Mouse (Mus musculus) hindbrain, postnatal 0 days (tissue): ENCODE results near the gene Abca5. TPM values are rescaled to one million over a fixed set of nuclear protein-coding genes. Genes with fewer than 3 reads are reported as not detected.

Experiments used
- ATAC-seq: fragments of 200-750 bp; cut with Nextera tagmentation; 2 replicates; pipeline ENCODE4 v1.8.0; 2017; ENCODE audit warnings: mild to moderate bottlenecking, moderate TSS enrichment, moderate library complexity
- DNase-seq: peaks from one replicate; pipeline ENCODE4 v3.0.0-alpha.2; 2015; ENCODE audit warnings: low spot score
- H3K27ac ChIP-seq: fragments of 300-500 bp; sonication (generic); 2 replicates; pipeline ENCODE4 v1.5.1; 2014; ENCODE audit warnings: mild to moderate bottlenecking
- H3K27me3 ChIP-seq: fragments of 300-500 bp; sonication (generic); 2 replicates; pipeline ENCODE4 v1.6.1; 2014; ENCODE audit warnings: low read length, mixed read lengths; ENCODE audit not compliant: insufficient read depth
- H3K36me3 ChIP-seq: fragments of 300-500 bp; sonication (generic); 2 replicates; pipeline ENCODE4 v1.6.1; 2014; ENCODE audit warnings: low read length, mixed read lengths; ENCODE audit not compliant: insufficient read depth
- H3K4me1 ChIP-seq: fragments of 300-500 bp; sonication (generic); 2 replicates; pipeline ENCODE4 v1.6.1; 2014; ENCODE audit warnings: antibody characterized with exemption, low read length, mixed read lengths; ENCODE audit not compliant: insufficient read depth
- H3K4me2 ChIP-seq: fragments of 300-500 bp; sonication (generic); 2 replicates; pipeline ENCODE4 v1.6.1; 2014; ENCODE audit warnings: low read depth, mild to moderate bottlenecking, low read length, moderate library complexity, mixed read lengths
- H3K4me3 ChIP-seq: fragments of 300-500 bp; sonication (generic); 2 replicates; pipeline ENCODE4 v1.5.1; 2014; ENCODE audit warnings: low read length
- H3K9ac ChIP-seq: fragments of 300-500 bp; sonication (generic); replicated peaks from 2 replicates; pipeline ENCODE4 v1.6.1; 2014; ENCODE audit warnings: mild to moderate bottlenecking, low read length, moderate library complexity, mixed read lengths
- H3K9me3 ChIP-seq: fragments of 300-500 bp; sonication (generic); 2 replicates; pipeline ENCODE4 v1.6.1; 2016; ENCODE audit warnings: low read length, mixed read lengths
- CTCF ChIP-seq: IDR thresholded peaks from 2 replicates; pipeline ENCODE4 v1.5.1; 2016; ENCODE audit warnings: antibody characterized with exemption, control low read depth, low read depth
- WGBS: fragments of 180-500 bp; shearing (Covaris S2); extraction: QIAGEN DNeasy Blood & Tissue Kit; methylation state at CpG from one replicate; pipeline ENCODE4 v1.1.7; 2014; 5-methylcytosine and 5-hydroxymethylcytosine counted together
- polyA plus RNA-seq: library from polyadenylated mRNA; unstranded; fragments of >200 nt; fragmentation: Nextera tagmentation; extraction: Ambion mirVana; gene quantifications from 2 replicates; pipeline ENCODE4 v1.2.1, GENCODE M21; 2015
- total RNA-seq: library from RNA; depleted of rRNA; stranded (reverse); fragments of >200 nt; gene quantifications from 2 replicates; pipeline ENCODE4 v1.2.3, GENCODE M21; 2014

Gene Abca5
- total and polyA plus RNA-seq, 2 experiments from 2014 or later = 15.9 to 26.3 TPM

DNA sequence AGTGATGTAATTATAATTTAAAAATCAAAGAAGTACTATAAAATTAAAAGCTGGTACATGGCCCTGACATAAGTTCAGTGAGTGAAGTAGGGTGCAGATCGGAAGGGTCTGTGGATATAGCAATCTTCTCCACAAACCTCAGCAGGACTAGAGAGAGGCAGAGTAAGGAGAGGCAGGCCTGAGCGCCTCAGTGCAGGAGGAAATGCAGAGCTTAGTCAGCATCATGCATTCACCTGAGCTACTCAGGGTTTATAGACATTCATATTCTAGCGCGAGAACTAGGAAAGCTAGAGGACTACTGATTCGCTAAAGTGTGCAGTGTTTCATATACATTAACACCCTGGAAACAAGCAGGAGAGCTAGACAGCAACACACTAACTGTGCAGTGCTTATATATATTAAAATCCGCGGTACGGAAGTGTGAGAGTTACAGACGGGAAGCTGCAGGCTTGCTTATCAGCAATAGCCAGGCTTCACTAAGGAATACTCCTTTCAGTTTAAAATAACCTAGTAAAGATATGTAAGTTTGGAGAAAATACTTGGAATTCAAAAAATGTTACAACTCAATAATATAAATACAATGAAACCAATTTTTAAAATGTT is 53.2 kb downstream of the Abca5 start:
- no peak overlapping the region for H3K4me2 ChIP-seq
- WGBS = 82% methylated on average over 9 of the region's 9 CpGs
- H3K36me3 ChIP-seq = no peaks in the 10 kb centered on the region
- H3K27ac ChIP-seq = no peak overlapping the region
- no peak overlapping the region for H3K4me3 ChIP-seq
- no peaks in the 10 kb centered on the region for H3K9me3 ChIP-seq
- ATAC-seq = no peak
- H3K27me3 ChIP-seq = no peaks in the 10 kb centered on the region
- no peak overlapping the region for H3K9ac ChIP-seq
- DNase-seq = no peak
- no peak for TF ChIP-seq CTCF
- H3K4me1 ChIP-seq = no peaks in the 10 kb centered on the region

- DNase-seq = no peak
- Histone ChIP-seq H3K9me3 (no peaks in the 10 kb centered on the region), H3K36me3 (peaks cover 3% of the 10 kb centered on the region; the same call in 1 of the 2 replicates), H3K4me2 (no peak overlapping the region), H3K9ac (no peak overlapping the region), H3K27ac (no peak overlapping the region), H3K4me1 (no peaks in the 10 kb centered on the region), H3K27me3 (no peaks in the 10 kb centered on the region), H3K4me3 (no peak overlapping the region)
- ATAC-seq = no peak
- no peak for TF ChIP-seq CTCF
- WGBS = 75% methylated on average over 3 of the region's 3 CpGs
These were observed 62.7 kb downstream of the Abca5 start for GRCm38 (mm10) chr11:110274794-110275193.

DNA sequence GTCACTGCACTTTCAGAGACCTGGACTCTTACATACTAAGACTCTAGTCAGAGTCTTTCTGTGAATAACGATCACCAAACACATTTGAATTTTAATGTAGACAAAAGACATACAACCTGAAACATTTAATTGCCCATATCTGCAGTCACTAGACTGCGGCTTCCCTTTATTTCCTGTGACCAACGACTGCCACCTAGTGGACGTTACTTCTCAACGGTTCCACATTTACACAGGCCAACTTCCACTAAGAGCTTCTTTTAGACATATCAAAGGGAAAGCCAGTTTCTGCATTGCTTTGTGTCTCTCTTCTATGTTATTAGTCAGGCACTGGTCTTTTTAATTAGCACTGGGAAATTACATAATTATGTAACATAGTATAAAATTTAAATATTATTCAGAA is 65.8 kb downstream of the Abca5 start:
- H3K27ac ChIP-seq = no peak overlapping the region
- H3K4me2 ChIP-seq = no peak overlapping the region
- H3K4me3 ChIP-seq = no peak overlapping the region
- no peaks in the 10 kb centered on the region for H3K9me3 ChIP-seq
- no peak overlapping the region for H3K9ac ChIP-seq
- peak; percentile 92 for DNase-seq
- peaks cover 3% of the 10 kb centered on the region; the same call in 1 of the 2 replicates for H3K36me3 ChIP-seq
- H3K27me3 ChIP-seq = no peaks in the 10 kb centered on the region
- WGBS = 2% methylated on average over 5 of the region's 5 CpGs
- TF ChIP-seq CTCF = peak; percentile 88
- ATAC-seq = peak; percentile 69
- no peaks in the 10 kb centered on the region for H3K4me1 ChIP-seq

DNA sequence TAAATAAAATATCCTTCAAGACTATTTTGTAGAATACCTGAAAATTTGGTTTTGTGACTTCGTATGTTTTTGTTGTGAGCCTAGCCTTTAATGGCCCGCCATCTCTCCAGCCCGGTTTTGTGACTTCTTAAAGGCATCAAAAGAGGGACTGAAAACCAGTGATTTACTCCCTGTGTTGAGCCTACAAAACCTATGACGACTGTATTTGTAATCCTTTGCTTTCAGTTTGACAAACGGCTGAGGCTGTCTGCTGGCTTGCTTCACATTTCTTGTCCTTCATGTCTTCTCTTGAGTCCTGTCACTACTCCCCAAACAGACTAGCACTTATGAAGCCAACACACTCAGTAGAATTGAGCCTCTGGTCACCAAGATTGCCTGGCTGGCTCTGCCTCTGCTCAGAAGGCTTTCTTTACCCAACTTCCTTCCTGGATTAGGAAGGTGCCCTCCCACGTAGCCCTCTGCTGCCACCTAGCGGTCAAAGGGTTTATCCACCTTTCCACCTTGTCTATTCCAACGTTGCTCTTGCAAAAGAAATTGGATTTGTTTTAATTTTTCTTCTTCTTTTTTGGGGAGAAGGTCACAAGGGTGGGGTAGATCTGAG is 69.2 kb downstream of the Abca5 start:
- H3K27ac ChIP-seq = no peak overlapping the region
- H3K4me1 ChIP-seq = no peaks in the 10 kb centered on the region
- H3K4me2 ChIP-seq = no peak overlapping the region
- peak; percentile 98 for TF ChIP-seq CTCF
- H3K36me3 ChIP-seq = 0 out of 2 replicates have a peak, but pooled peaks cover 3% of the 10 kb centered on the region
- no peaks in the 10 kb centered on the region for H3K9me3 ChIP-seq
- H3K27me3 ChIP-seq = no peaks in the 10 kb centered on the region
- no peak overlapping the region for H3K9ac ChIP-seq
- 45% methylated on average over 8 of the region's 8 CpGs for WGBS
- peak; percentile 59 for ATAC-seq
- DNase-seq = peak; percentile 92
- H3K4me3 ChIP-seq = no peak overlapping the region

- ATAC-seq (no peak), DNase-seq (no peak)
- Histone ChIP-seq H3K27ac (no peak overlapping the region), H3K9me3 (no peaks in the 10 kb centered on the region), H3K27me3 (no peaks in the 10 kb centered on the region), H3K4me1 (no peaks in the 10 kb centered on the region), H3K4me2 (no peak overlapping the region), H3K9ac (no peak overlapping the region), H3K36me3 (no peaks in the 10 kb centered on the region), H3K4me3 (no peak overlapping the region)
- no peak for TF ChIP-seq CTCF
- 97% methylated on average over 6 of the region's 6 CpGs for WGBS
These were observed 70.3 kb downstream of the Abca5 start for GRCm38 (mm10) chr11:110267232-110267631.

GRCm38 (mm10) chr11:110266757-110267156 is 70.8 kb downstream of the Abca5 start:
- no peak for TF ChIP-seq CTCF
- WGBS = 67% methylated on average over 11 of the region's 11 CpGs
- Histone ChIP-seq H3K27ac (no peak overlapping the region), H3K4me2 (no peak overlapping the region), H3K9ac (no peak overlapping the region), H3K27me3 (no peaks in the 10 kb centered on the region), H3K4me1 (no peaks in the 10 kb centered on the region), H3K36me3 (no peaks in the 10 kb centered on the region), H3K4me3 (no peak overlapping the region), H3K9me3 (no peaks in the 10 kb centered on the region)
- no peak for ATAC-seq
- DNase-seq = peak; percentile 21

GRCm38 (mm10) chr11:110261867-110262266 is 75.6 kb downstream of the Abca5 start:
- DNase-seq = no peak
- H3K36me3 ChIP-seq = no peaks in the 10 kb centered on the region

More at GRCm38 (mm10) chr11:110261867-110262266, 75.6 kb downstream of the Abca5 start:
- H3K9me3 ChIP-seq = 0 out of 2 replicates have a peak, but pooled peaks cover 3% of the 10 kb centered on the region
- no peak for TF ChIP-seq CTCF
- no peak for ATAC-seq
- H3K27ac ChIP-seq = no peak overlapping the region
- no peak overlapping the region for H3K4me3 ChIP-seq
- H3K27me3 ChIP-seq = no peaks in the 10 kb centered on the region
- H3K4me1 ChIP-seq = no peaks in the 10 kb centered on the region
- no peak overlapping the region for H3K9ac ChIP-seq
- H3K4me2 ChIP-seq = no peak overlapping the region
- 77% methylated on average over 3 of the region's 3 CpGs for WGBS
